Mouse (Mus musculus) megakaryocyte, embryonic 14.5 days (primary cell): ENCODE measurements around the gene Plekhg2.

ENCODE experiments used
- FLI1 ChIP-seq: IDR thresholded peaks from 2 replicates; pipeline ENCODE4 v1.6.1; 2012; ENCODE audit warnings: low read length, inconsistent platforms, mixed read lengths
- GATA1 ChIP-seq: IDR thresholded peaks from 3 replicates; pipeline ENCODE4 v1.6.1; 2012; ENCODE audit warnings: mixed read lengths, low read length, inconsistent platforms, borderline replicate concordance

DNA sequence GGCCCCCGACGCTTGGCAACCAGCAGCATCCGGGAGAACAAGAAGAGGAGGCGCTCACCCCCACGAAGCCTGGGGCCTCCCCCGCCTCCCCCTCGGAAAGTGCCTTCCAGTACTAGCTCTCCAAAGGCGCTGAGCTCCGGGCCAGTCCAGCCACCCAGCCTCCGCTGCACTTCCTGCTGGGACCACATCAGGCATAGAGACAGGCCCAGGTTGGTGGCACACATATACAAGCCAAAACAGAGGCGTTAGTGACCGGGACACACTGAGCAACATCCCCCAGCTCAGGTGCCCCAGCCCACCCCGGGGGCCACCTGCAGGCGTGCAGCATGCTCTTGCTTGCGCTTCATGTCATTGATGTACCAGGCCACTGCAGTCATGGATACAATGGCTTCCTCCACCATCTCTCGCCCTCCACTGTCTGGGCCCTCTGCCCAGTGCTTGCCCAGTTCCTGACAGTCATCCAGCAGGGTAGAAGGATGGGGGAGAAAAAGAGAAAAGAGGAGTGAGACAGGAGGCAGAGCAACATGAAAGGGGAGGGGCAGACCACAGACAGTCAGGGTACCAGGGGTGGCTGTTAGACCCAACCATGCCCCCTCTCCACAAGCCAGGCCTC, 4.6 kb downstream of the Plekhg2 start:
- TF ChIP-seq GATA1, result no peak
- TF ChIP-seq FLI1, result no peak
